Mouse (Mus musculus): Measurements from ENCODE around the gene Aqp11. TPM values are rescaled to one million over a fixed set of nuclear protein-coding genes. Genes with fewer than 3 reads are reported as not detected.

Gene Aqp11
- polyA plus RNA-seq, 1 experiment from 2014 or later, result 4.9 TPM

- ATAC-seq (ENCODE audit: insufficient number of reproducible peaks, insufficient read depth, low FRiP score, low TSS enrichment, low read depth), result peak; percentile 95
- Histone ChIP-seq H3K27ac (peak within 1 kb of the TSS; percentile 82), H3K27me3 (no peaks in the 10 kb centered on the region), H3K36me3 (peaks cover 14% of the 10 kb centered on the region; the same call in 1 of the 2 replicates), H3K4me1 (peaks cover 18% of the 10 kb centered on the region), H3K9ac (peak within 1 kb of the TSS; percentile 95), H3K4me3 (peak within 1 kb of the TSS; percentile 98), H3K9me3 (no peaks in the 10 kb centered on the region), H3K4me2 (peak within 1 kb of the TSS; percentile 71)
- WGBS, result under 1% methylated on average over 63 of the region's 63 CpGs
Measured at GRCm38 (mm10) chr7:97696506-97697254, 41.4 kb downstream of the Aqp11 start, which contains the start of gene Clns1a. Gene Clns1a, plus strand, starts transcription at chr7:97696634.

GRCm38 (mm10) chr7:97696133-97696505 lies 42.0 kb downstream of the Aqp11 start:
- 38% methylated on average over 19 of the region's 19 CpGs for WGBS
- Histone ChIP-seq H3K9ac (peak overlapping the region; percentile 95), H3K36me3 (peaks cover 14% of the 10 kb centered on the region; the same call in 1 of the 2 replicates), H3K4me3 (peak overlapping the region; percentile 98), H3K4me2 (peak overlapping the region; percentile 71), H3K27ac (peak overlapping the region; percentile 82), H3K27me3 (no peaks in the 10 kb centered on the region), H3K4me1 (peaks cover 14% of the 10 kb centered on the region), H3K9me3 (no peaks in the 10 kb centered on the region)
- ATAC-seq (ENCODE audit: insufficient number of reproducible peaks, insufficient read depth, low FRiP score, low TSS enrichment, low read depth), result peak; percentile 63

- H3K4me2 ChIP-seq, result no peak overlapping the region
- no peak for ATAC-seq (ENCODE audit: insufficient number of reproducible peaks, insufficient read depth, low FRiP score, low TSS enrichment, low read depth)
- H3K4me3 ChIP-seq, result no peak overlapping the region
- H3K36me3 ChIP-seq, result peaks cover 14% of the 10 kb centered on the region; the same call in 1 of the 2 replicates
- peaks cover 14% of the 10 kb centered on the region for H3K4me1 ChIP-seq
- no peaks in the 10 kb centered on the region for H3K9me3 ChIP-seq
- 96% methylated on average over 1 of the region's 1 CpGs for WGBS
- no peak overlapping the region for H3K9ac ChIP-seq
- no peak overlapping the region for H3K27ac ChIP-seq
- H3K27me3 ChIP-seq, result no peaks in the 10 kb centered on the region
Measured at GRCm38 (mm10) chr7:97695441-97695840, 42.6 kb downstream of the Aqp11 start.

GRCm38 (mm10) chr7:97687831-97688230 lies 50.3 kb downstream of the Aqp11 start:
- no peak for ATAC-seq (ENCODE audit: insufficient number of reproducible peaks, insufficient read depth, low FRiP score, low TSS enrichment, low read depth)
- Histone ChIP-seq H3K4me3 (no peak overlapping the region), H3K9ac (no peak overlapping the region), H3K4me2 (no peak overlapping the region), H3K4me1 (no peaks in the 10 kb centered on the region), H3K27me3 (no peaks in the 10 kb centered on the region), H3K27ac (no peak overlapping the region), H3K36me3 (peaks cover 41% of the 10 kb centered on the region), H3K9me3 (no peaks in the 10 kb centered on the region)
- 85% methylated on average over 2 of the region's 2 CpGs for WGBS

DNA sequence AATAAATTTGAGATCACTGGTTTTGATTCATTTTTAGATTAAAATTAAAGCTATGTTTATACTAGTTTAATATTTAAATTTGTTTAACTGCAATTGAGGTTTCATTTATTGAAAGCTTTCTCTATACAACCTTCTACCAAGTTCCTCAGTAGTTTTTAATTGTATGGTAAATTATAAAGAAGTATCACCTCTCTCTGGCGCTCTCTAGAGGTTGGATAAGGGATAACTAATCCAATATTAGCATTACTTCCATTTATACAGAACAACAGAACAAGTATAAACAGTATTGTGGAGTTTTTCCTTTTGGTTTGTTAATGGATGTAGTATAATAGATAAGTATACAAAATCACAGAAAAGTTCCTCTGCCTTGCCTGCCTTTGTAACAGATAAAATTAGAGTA lies 58.9 kb downstream of the Aqp11 start:
- no peak for ATAC-seq (ENCODE audit: insufficient number of reproducible peaks, insufficient read depth, low FRiP score, low TSS enrichment, low read depth)
- Histone ChIP-seq H3K36me3 (peaks cover 60% of the 10 kb centered on the region), H3K9ac (no peak overlapping the region), H3K4me2 (no peak overlapping the region), H3K27ac (no peak overlapping the region), H3K4me1 (no peaks in the 10 kb centered on the region), H3K4me3 (no peak overlapping the region), H3K9me3 (no peaks in the 10 kb centered on the region), H3K27me3 (no peaks in the 10 kb centered on the region)
- WGBS, result 30% methylated on average over 1 of the region's 1 CpGs

Other genes starting within 250 kb of the Aqp11 start
- 67.5 and 69.0 TPM in 2 replicates for gene Aamdc, start 158.8 kb downstream of the Aqp11 start, polyA plus RNA-seq (2015; fragmentation: Nextera tagmentation; extraction: Ambion mirVana)
- gene Rsf1, start 158.4 kb downstream of the Aqp11 start, polyA plus RNA-seq (2015; fragmentation: Nextera tagmentation; extraction: Ambion mirVana), result 34.9 and 36.9 TPM in 2 replicates
- gene Clns1a, start 41.7 kb downstream of the Aqp11 start, polyA plus RNA-seq (2015; fragmentation: Nextera tagmentation; extraction: Ambion mirVana), result 223 and 229 TPM in 2 replicates
- gene Pak1, start 50.3 kb upstream of the Aqp11 start, polyA plus RNA-seq (2015; fragmentation: Nextera tagmentation; extraction: Ambion mirVana), result 26.8 and 31.8 TPM in 2 replicates
- gene Gdpd4, start 181.7 kb upstream of the Aqp11 start, polyA plus RNA-seq (2015; fragmentation: Nextera tagmentation; extraction: Ambion mirVana), result not detected in 2 replicates

All from embryonic facial prominence, embryonic 13.5 days (tissue).